Mouse (Mus musculus) liver, embryonic 11.5 days (tissue): ENCODE data around the gene Rab28. TPM values are rescaled to one million over a fixed set of nuclear protein-coding genes. Genes with fewer than 3 reads are reported as not detected.
"Not testable (repeated sequence)": the region's sequence is repeated elsewhere in the genome, so short reads cannot be mapped to it uniquely, and the experiment has no call there.

Source experiments
- ATAC-seq: fragments of 200-750 bp; cut with Nextera tagmentation; replicated peaks from 2 replicates; pipeline ENCODE4 v1.8.0; 2017; ENCODE audit warnings: moderate number of reproducible peaks, mild to moderate bottlenecking, moderate TSS enrichment, moderate library complexity; ENCODE audit not compliant: low FRiP score
- DNase-seq: peaks from one replicate; pipeline ENCODE4 v3.0.0-alpha.2; 2017; ENCODE audit warnings: low spot score
- H3K27ac ChIP-seq: fragments of 300-500 bp; sonication (generic); 2 replicates; pipeline ENCODE4 v1.5.1; 2014; ENCODE audit warnings: mild to moderate bottlenecking, low read depth, low read length, control low read depth
- H3K27me3 ChIP-seq: fragments of 300-500 bp; sonication (generic); replicated peaks from 2 replicates; pipeline ENCODE4 v1.6.1; 2014; ENCODE audit warnings: low read length, mixed read lengths; ENCODE audit not compliant: control insufficient read depth, insufficient read depth
- H3K36me3 ChIP-seq: fragments of 300-500 bp; sonication (generic); 2 replicates; pipeline ENCODE4 v1.6.1; 2014; ENCODE audit warnings: mild to moderate bottlenecking, low read length, moderate library complexity, mixed read lengths; ENCODE audit not compliant: control insufficient read depth, insufficient read depth
- H3K4me1 ChIP-seq: fragments of 300-500 bp; sonication (generic); replicated peaks from 2 replicates; pipeline ENCODE4 v1.6.1; 2014; ENCODE audit warnings: low read length, mixed read lengths; ENCODE audit not compliant: control insufficient read depth, insufficient read depth
- H3K4me2 ChIP-seq: fragments of 300-500 bp; sonication (generic); 2 replicates; pipeline ENCODE4 v1.6.1; 2014; ENCODE audit warnings: mild to moderate bottlenecking, control low read depth, moderate library complexity
- H3K4me3 ChIP-seq: fragments of 300-500 bp; sonication (generic); 2 replicates; pipeline ENCODE4 v1.5.1; 2014; ENCODE audit warnings: low read depth, low read length, control low read depth
- H3K9ac ChIP-seq: fragments of 300-500 bp; sonication (generic); 2 replicates; pipeline ENCODE4 v1.6.1; 2014; ENCODE audit warnings: low read depth, low read length, control low read depth
- H3K9me3 ChIP-seq: fragments of 300-500 bp; sonication (generic); 2 replicates; pipeline ENCODE4 v1.6.1; 2016; ENCODE audit warnings: low read length, inconsistent platforms, mixed read lengths; ENCODE audit not compliant: control insufficient read depth
- WGBS: fragments of 180-500 bp; shearing (Covaris S2); extraction: QIAGEN DNeasy Blood & Tissue Kit; methylation state at CpG from one replicate; pipeline ENCODE4 v1.1.7; 2014; 5-methylcytosine and 5-hydroxymethylcytosine counted together
- polyA plus RNA-seq: library from polyadenylated mRNA; unstranded; fragments of >200 nt; fragmentation: Nextera tagmentation; extraction: Ambion mirVana; gene quantifications from 2 replicates; pipeline ENCODE4 v1.2.1, GENCODE M21; 2014

The Rab28 gene
- polyA plus RNA-seq, 1 experiment from 2014 or later: 43.8 TPM

DNA sequence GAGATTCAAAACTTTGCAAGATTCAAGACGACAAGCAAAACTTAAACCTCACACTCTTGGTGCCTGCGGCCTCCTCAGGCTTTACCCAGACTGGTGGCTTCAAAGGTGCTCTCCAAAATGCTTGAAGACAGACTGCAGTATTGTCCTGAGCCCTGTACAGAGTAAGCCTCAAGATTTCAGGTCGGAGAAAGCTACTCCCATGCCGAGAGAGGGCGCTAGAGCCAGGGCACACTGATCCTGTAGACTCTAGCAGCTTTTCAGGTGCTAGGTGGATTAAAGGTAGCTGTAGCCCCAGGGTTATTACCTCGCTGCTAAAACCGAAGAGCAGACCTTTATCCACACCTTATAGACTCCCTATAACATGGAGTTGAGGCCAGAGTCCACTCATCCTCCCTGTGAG is 36.3 kb upstream of the Rab28 start:
- Histone ChIP-seq H3K9ac (no peak overlapping the region), H3K36me3 (no peaks in the 10 kb centered on the region), H3K27ac (no peak overlapping the region), H3K9me3 (no peaks in the 10 kb centered on the region), H3K4me3 (no peak overlapping the region), H3K4me1 (no peaks in the 10 kb centered on the region), H3K4me2 (no peak overlapping the region), H3K27me3 (peaks cover 51% of the 10 kb centered on the region)
- DNase-seq (no peak), ATAC-seq (no peak)
- 9% methylated on average over 7 of the region's 7 CpGs for WGBS

DNA sequence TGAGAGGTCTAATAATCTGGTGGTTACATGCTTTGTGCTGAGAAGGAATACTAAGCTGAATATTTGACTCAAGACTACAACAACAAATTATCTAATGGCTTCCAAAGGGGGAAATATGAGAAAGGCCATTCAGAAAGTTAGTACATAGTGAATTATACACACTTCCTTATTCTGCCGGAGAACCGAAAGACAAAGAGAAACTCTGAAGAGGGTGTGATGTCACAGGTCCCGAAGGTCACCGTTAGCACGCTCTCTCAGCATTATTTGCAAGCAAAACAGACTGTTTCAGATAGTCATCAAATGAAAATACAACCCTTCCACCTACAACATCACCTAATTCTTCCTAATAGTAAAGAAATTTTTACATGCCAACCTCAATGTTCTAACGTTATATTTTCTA is 30.9 kb upstream of the Rab28 start:
- Histone ChIP-seq H3K27ac (no peak overlapping the region), H3K4me3 (no peak overlapping the region), H3K27me3 (peaks cover 4% of the 10 kb centered on the region), H3K36me3 (no peaks in the 10 kb centered on the region), H3K4me2 (no peak overlapping the region), H3K4me1 (no peaks in the 10 kb centered on the region), H3K9ac (no peak overlapping the region), H3K9me3 (no peaks in the 10 kb centered on the region)
- DNase-seq (no peak), ATAC-seq (no peak)
- WGBS: 49% methylated on average over 6 of the region's 6 CpGs

DNA sequence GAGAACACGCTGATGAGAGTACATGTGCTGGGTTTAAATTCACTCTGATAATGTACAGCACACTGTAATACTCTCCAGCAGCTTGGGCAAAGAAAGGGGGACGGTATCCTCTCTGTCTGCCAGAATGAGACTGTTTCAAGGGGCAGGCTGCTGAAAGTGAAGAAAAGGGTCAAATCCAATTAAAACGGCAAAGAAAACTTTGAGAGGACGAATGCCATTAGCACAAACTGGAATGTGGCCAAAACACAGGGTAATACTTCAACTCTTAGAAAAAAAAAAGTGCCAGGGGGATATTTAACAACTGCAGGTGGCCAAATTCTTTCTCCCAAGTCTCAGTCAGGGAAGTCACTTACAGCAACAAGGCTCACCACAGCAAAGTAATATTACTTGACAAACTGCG is 29.1 kb upstream of the Rab28 start:
- H3K4me1 ChIP-seq: no peaks in the 10 kb centered on the region
- no peak overlapping the region for H3K27ac ChIP-seq
- H3K4me3 ChIP-seq: no peak overlapping the region
- no peaks in the 10 kb centered on the region for H3K9me3 ChIP-seq
- no peak overlapping the region for H3K4me2 ChIP-seq
- H3K9ac ChIP-seq: no peak overlapping the region
- 67% methylated on average over 5 of the region's 5 CpGs for WGBS
- ATAC-seq: no peak
- no peaks in the 10 kb centered on the region for H3K27me3 ChIP-seq
- no peak for DNase-seq
- no peaks in the 10 kb centered on the region for H3K36me3 ChIP-seq

GRCm38 (mm10) chr5:41727017-41727416 is 19.1 kb upstream of the Rab28 start:
- Histone ChIP-seq H3K9me3 (no peaks in the 10 kb centered on the region), H3K27ac (no peak overlapping the region), H3K9ac (no peak overlapping the region), H3K4me2 (no peak overlapping the region), H3K27me3 (no peaks in the 10 kb centered on the region), H3K4me1 (no peaks in the 10 kb centered on the region), H3K4me3 (no peak overlapping the region), H3K36me3 (no peaks in the 10 kb centered on the region)
- DNase-seq (no peak), ATAC-seq (no peak)
- WGBS: 51% methylated on average over 1 of the region's 1 CpGs

- H3K4me3 ChIP-seq: no peak overlapping the region
- no peak overlapping the region for H3K27ac ChIP-seq
- DNase-seq: no peak
- H3K9ac ChIP-seq: no peak overlapping the region
- no peak overlapping the region for H3K4me2 ChIP-seq
- H3K36me3 ChIP-seq: no peaks in the 10 kb centered on the region
- WGBS: 85% methylated on average over 6 of the region's 6 CpGs
- no peaks in the 10 kb centered on the region for H3K9me3 ChIP-seq
- no peaks in the 10 kb centered on the region for H3K27me3 ChIP-seq
- no peaks in the 10 kb centered on the region for H3K4me1 ChIP-seq
- ATAC-seq: no peak
These were observed 17.6 kb upstream of the Rab28 start for GRCm38 (mm10) chr5:41725573-41725972.

DNA sequence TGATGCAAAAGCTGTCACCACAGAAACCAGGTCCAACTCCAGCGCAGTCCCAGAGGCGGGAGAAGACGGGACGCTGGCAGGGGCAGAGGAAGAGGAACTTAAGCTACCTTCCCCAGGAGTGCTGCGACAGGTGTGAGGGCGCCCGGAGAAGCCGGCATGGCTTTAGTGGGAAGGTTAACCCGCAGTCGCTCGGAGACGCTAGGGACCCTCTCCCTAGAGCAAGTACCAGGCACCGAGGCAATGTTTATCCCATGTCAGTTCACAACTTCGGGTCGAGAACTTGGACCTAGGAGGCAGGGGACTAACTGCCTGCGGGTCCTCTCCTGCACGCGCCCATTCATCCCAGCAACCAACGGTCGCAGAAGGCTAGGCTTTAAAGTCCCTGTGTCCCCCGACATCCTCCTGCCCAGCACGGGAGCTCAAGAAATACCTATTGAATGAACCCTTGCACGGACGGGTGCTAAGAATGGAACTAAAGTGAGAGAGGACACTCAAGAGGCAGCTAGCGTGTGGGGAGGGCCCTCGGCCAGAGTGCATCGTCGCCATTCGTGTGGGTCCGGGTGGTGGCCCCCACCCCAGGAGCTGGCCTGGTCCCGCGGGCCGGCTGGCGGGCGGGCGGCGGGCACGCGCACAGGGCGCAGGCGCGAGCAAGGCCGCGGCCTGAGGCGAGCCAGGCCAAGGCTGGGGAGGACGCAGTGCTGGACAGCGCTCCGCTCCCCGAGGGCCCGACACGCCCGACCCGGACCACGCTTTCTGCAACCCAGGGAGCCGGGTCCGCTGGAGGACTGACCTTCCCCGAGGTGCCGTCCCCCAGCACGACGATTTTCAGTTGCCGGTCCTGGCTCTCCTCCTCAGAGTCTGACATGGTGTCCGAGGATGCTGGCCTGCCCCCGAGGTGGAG is 592 bp downstream of the Rab28 start:
- peak overlapping the region; percentile 85 for H3K9ac ChIP-seq
- no peaks in the 10 kb centered on the region for H3K27me3 ChIP-seq
- H3K36me3 ChIP-seq: no peaks in the 10 kb centered on the region
- ATAC-seq (peak; percentile 85), DNase-seq (peak; percentile 63)
- peak overlapping the region; percentile 82 for H3K27ac ChIP-seq
- H3K4me1 ChIP-seq: peaks cover 4% of the 10 kb centered on the region; the same call in 1 of the 2 replicates
- under 1% methylated on average over 63 of the region's 63 CpGs for WGBS
- peak overlapping the region; percentile 93 for H3K4me3 ChIP-seq
- no peaks in the 10 kb centered on the region for H3K9me3 ChIP-seq
- peak overlapping the region; percentile 69 for H3K4me2 ChIP-seq

GRCm38 (mm10) chr5:41706777-41707114 is 1.2 kb downstream of the Rab28 start:
- Histone ChIP-seq H3K4me1 (peaks cover 4% of the 10 kb centered on the region; the same call in 1 of the 2 replicates), H3K9ac (peak overlapping the region; percentile 85), H3K27ac (no peak overlapping the region), H3K9me3 (no peaks in the 10 kb centered on the region), H3K36me3 (no peaks in the 10 kb centered on the region), H3K27me3 (no peaks in the 10 kb centered on the region), H3K4me2 (peak overlapping the region; percentile 69), H3K4me3 (peak overlapping the region; percentile 93)
- 8% methylated on average over 9 of the region's 9 CpGs for WGBS
- DNase-seq (no peak), ATAC-seq (no peak)

DNA sequence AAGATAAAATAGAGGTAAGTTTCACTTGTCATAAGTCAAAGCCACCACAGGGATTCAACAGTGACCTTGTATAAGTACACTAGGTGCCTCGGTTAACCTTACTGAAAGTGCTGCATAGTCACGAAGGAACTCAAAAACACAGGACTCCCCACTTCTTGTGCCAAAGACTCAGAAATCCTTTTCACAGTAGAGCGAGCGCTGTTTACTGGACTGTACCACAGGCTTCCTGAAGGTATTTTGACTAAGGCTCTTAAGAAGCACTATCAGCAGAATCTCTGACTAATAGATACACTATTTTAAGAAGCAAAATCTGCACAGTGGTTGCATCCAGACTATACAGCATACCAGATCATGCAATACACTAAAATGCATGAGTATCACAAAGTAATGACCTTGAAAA is 6.9 kb downstream of the Rab28 start:
- DNase-seq: not testable (repeated sequence)

GRCm38 (mm10) chr5:41697958-41698357 is 10.0 kb downstream of the Rab28 start:
- Histone ChIP-seq H3K4me3 (no peak overlapping the region), H3K4me2 (no peak overlapping the region), H3K27ac (no peak overlapping the region), H3K27me3 (no peaks in the 10 kb centered on the region), H3K9ac (no peak overlapping the region), H3K36me3 (no peaks in the 10 kb centered on the region), H3K4me1 (no peaks in the 10 kb centered on the region), H3K9me3 (no peaks in the 10 kb centered on the region)
- no peak for DNase-seq
- no peak for ATAC-seq

More for the DNA sequence above, 6.9 kb downstream of the Rab28 start:
- not testable (repeated sequence) for H3K9me3 ChIP-seq, H3K9ac ChIP-seq, H3K27me3 ChIP-seq, H3K4me2 ChIP-seq, ATAC-seq, H3K4me3 ChIP-seq, H3K36me3 ChIP-seq, H3K4me1 ChIP-seq, H3K27ac ChIP-seq
- WGBS: 88% methylated on average over 4 of the region's 4 CpGs
